Mouse (Mus musculus) retina, embryonic 14.5 days (tissue): Measurements from ENCODE around the gene Mcoln2.

ENCODE experiments used
- DNase-seq: peaks from one replicate; pipeline ENCODE4 v3.0.0-alpha.2; 2015; ENCODE audit warnings: low spot score

Gene Mcoln2

GRCm38 (mm10) chr3:146228559-146229310, 79.1 kb downstream of the Mcoln2 start:
- DNase-seq: no peak

GRCm38 (mm10) chr3:146232708-146233107, 83.1 kb downstream of the Mcoln2 start:
- no peak for DNase-seq

- no peak for DNase-seq
Measured at GRCm38 (mm10) chr3:146233741-146234140, 84.1 kb downstream of the Mcoln2 start.

DNA sequence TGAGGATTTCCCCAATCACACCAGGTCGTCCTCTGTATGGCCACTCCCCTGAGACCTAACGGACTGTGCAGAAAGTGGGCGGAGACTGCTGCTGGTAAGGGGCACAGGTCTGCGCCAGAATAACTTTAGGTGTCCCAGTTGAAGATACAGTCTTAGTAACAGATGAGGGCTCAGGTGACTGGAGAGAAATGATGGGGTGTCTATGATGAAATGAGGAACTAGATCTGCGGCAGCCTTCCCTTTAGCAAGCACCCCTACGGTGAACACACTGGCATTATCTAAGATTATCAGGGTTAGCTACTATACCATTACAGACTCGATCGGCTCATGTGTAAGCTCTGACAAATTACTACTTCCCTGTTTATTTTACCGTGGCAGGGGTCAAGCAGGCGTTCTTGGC, 84.9 kb downstream of the Mcoln2 start:
- DNase-seq: no peak

- DNase-seq: no peak
Measured at GRCm38 (mm10) chr3:146236280-146236679, 86.6 kb downstream of the Mcoln2 start.

- DNase-seq: no peak
Measured at GRCm38 (mm10) chr3:146237676-146238075, 88.0 kb downstream of the Mcoln2 start.

GRCm38 (mm10) chr3:146244630-146245029, 95.0 kb downstream of the Mcoln2 start:
- no peak for DNase-seq
